Mouse (Mus musculus): ENCODE results near the gene Shisa7.
A peak's percentile ranks its signal among the peaks of the same experiment; 100 is the strongest.
"Not testable (repeated sequence)": the region's sequence is repeated elsewhere in the genome, so short reads cannot be mapped to it uniquely, and the experiment has no call there.

The Shisa7 gene

DNA sequence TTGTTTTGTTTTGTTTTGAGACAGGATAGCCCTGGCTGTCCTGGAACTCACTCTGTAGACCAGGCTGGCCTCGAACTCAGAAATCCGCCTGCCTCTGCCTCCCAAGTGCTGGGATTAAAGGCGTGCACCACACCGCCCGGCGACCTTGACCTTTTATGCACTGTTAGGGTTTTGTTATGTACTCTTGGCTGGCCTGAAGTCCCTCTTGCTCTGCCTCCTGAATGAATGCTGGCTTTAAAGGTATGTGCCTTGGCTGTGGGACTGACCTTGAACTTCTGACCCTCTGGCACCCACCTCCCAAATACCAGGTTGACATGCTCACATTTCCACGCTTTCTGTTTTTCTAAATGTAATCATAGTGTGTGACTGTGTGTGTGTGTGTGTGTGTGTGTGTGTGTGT is 23.6 kb downstream of the Shisa7 start:
- H3K4me3 ChIP-seq (replicated peaks; ENCODE audit: low read length): peak overlapping the region; percentile 2; the same call in 1 of the 2 replicates
- H3K9me3 ChIP-seq (ENCODE audit: low read length); H3K36me3 ChIP-seq (ENCODE audit: insufficient read depth, low read length); H3K27me3 ChIP-seq (ENCODE audit: insufficient read depth, low read length): not testable (repeated sequence)
- TF ChIP-seq NANOG (IDR thresholded peaks at IDR 0.05; ENCODE audit: borderline replicate concordance, low read length): peak; percentile 59; the same call in 1 of the 2 replicates
- TF ChIP-seq POU5F1 (IDR thresholded peaks at IDR 0.05; ENCODE audit: borderline replicate concordance, low read length): peak; percentile 64; the same call in 1 of the 2 replicates
- peaks cover 87% of the 10 kb centered on the region for H3K4me1 ChIP-seq (replicated peaks; ENCODE audit: low read depth, low read length)

DNA sequence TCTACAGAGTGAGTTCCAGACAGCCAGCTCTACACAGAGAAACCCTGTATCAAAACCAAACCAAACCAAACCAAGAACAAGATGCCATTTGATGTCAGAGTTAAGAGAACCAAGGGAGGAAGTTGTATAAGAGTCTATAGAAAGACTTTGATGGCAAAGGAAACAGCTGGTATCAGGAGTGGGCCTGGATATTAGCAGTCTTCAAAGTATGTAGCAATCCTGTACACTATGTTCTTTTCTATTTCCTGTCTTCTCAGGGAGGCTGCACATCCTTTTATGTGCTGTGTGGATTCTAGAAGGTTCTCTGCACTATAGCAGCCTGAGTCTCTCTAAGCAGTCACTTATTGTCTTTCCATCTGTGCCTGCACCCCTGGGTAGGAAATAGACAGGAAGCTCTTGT is 27.9 kb downstream of the Shisa7 start:
- H3K4me3 ChIP-seq (replicated peaks; ENCODE audit: low read length): no peak overlapping the region
- H3K4me1 ChIP-seq (replicated peaks; ENCODE audit: low read depth, low read length): peaks cover 69% of the 10 kb centered on the region
- H3K9me3 ChIP-seq (ENCODE audit: low read length): no peaks in the 10 kb centered on the region
- peaks cover 20% of the 10 kb centered on the region for H3K36me3 ChIP-seq (ENCODE audit: insufficient read depth, low read length)
- no peak for TF ChIP-seq POU5F1 (IDR thresholded peaks at IDR 0.05; ENCODE audit: borderline replicate concordance, low read length)
- TF ChIP-seq CTCF (conservative IDR thresholded peaks at IDR 0.05; ENCODE audit: low read length): no peak
- no peak for TF ChIP-seq NANOG (IDR thresholded peaks at IDR 0.05; ENCODE audit: borderline replicate concordance, low read length)
- no peaks in the 10 kb centered on the region for H3K27me3 ChIP-seq (ENCODE audit: insufficient read depth, low read length)

DNA sequence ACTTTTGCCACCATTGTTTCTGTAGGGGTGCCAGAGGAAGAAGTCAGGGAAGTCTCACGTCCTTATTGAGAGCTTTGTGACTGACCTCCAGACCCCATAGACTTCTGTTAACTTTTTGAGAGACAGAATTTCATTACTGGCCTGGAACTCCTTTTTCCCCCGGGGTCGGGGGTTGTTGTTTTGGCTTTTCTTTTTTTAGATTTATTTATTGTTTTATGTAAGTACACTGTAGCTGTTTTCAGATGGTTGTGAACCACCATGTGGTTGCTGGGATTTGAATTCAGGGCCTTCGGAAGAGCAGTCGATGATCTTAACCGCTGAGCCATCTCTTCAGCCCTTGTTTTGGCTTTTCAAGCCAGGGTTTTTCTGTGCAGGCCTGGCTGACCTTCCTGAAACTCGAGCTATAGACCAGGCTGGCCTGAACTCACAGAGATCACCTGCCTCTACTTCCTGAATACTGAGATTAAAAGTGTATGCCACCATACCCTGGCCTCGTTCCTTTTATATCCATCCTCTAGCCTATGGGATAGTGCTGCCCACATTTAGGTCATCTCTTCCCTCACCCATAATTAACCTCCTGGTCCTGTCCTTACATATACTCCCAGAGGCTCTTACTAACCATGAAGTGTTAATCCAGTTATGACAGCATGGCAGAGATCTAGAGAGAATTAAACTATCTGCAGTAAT is 31.2 kb downstream of the Shisa7 start:
- H3K9me3 ChIP-seq (ENCODE audit: low read length): no peaks in the 10 kb centered on the region
- peaks cover 54% of the 10 kb centered on the region for H3K36me3 ChIP-seq (ENCODE audit: insufficient read depth, low read length)
- TF ChIP-seq CTCF (conservative IDR thresholded peaks at IDR 0.05; ENCODE audit: low read length) (no peak), POU5F1 (IDR thresholded peaks at IDR 0.05; ENCODE audit: borderline replicate concordance, low read length) (no peak), NANOG (IDR thresholded peaks at IDR 0.05; ENCODE audit: borderline replicate concordance, low read length) (no peak)
- peak overlapping the region; percentile 87 for H3K4me3 ChIP-seq (replicated peaks; ENCODE audit: low read length)
- peaks cover 72% of the 10 kb centered on the region for H3K4me1 ChIP-seq (replicated peaks; ENCODE audit: low read depth, low read length)
- H3K27me3 ChIP-seq (ENCODE audit: insufficient read depth, low read length): no peaks in the 10 kb centered on the region

DNA sequence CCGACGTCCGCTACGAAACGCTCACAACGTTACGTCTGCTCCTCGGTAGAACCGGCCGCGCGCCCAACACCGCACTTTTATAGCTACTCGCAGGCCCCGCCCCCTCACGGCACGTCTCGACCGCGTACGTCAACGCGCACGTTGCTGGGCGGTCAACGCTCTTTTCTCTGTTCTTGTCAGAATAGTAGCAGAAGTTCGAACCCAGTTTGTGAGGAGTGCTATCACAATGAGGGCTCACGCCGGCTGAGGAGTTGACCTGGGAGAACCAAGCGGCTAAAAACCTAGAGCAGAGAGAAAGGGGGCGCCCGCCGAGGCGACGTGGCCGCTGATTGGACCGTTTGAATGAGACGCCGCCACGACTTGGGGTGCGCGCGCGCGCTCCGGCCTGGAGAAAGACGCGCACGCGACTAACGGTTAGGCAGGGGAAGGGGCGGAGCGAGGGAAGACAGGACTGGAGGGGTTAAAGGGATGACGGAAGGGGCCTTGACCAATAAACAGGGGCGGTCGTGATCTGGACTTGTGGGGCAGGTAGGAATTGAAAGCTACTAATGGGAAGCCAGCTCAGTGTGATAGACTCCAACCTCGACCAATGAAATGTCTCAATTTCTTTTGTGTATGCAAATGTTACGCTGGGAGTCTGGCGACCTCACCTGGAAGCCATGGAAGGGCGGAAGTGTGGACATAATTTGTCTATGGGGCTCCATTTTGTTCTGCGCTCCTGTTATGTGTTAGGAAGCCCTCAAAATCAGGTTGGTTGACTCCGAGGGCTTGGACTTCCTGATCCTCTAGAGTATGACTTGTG is 32.0 kb downstream of the Shisa7 start, which contains the start of gene Ube2s:
Gene Ube2s (minus strand): TSS at position 288 of the 802 bp plus-strand sequence.
- Histone ChIP-seq H3K27me3 (ENCODE audit: insufficient read depth, low read length) (no peaks in the 10 kb centered on the region), H3K9me3 (ENCODE audit: low read length) (no peaks in the 10 kb centered on the region), H3K4me1 (replicated peaks; ENCODE audit: low read depth, low read length) (peaks cover 68% of the 10 kb centered on the region), H3K4me3 (replicated peaks; ENCODE audit: low read length) (peak within 1 kb of the TSS; percentile 100), H3K36me3 (ENCODE audit: insufficient read depth, low read length) (peaks cover 58% of the 10 kb centered on the region)
- TF ChIP-seq NANOG (IDR thresholded peaks at IDR 0.05; ENCODE audit: borderline replicate concordance, low read length) (no peak), CTCF (conservative IDR thresholded peaks at IDR 0.05; ENCODE audit: low read length) (no peak), POU5F1 (IDR thresholded peaks at IDR 0.05; ENCODE audit: borderline replicate concordance, low read length) (no peak)

- H3K27me3 ChIP-seq (ENCODE audit: insufficient read depth, low read length): no peaks in the 10 kb centered on the region
- peaks cover 69% of the 10 kb centered on the region for H3K4me1 ChIP-seq (replicated peaks; ENCODE audit: low read depth, low read length)
- H3K4me3 ChIP-seq (replicated peaks; ENCODE audit: low read length): peak overlapping the region; percentile 100
- no peaks in the 10 kb centered on the region for H3K9me3 ChIP-seq (ENCODE audit: low read length)
- no peak for TF ChIP-seq NANOG (IDR thresholded peaks at IDR 0.05; ENCODE audit: borderline replicate concordance, low read length)
- no peak for TF ChIP-seq POU5F1 (IDR thresholded peaks at IDR 0.05; ENCODE audit: borderline replicate concordance, low read length)
- no peak for TF ChIP-seq CTCF (conservative IDR thresholded peaks at IDR 0.05; ENCODE audit: low read length)
- peaks cover 64% of the 10 kb centered on the region for H3K36me3 ChIP-seq (ENCODE audit: insufficient read depth, low read length)
Measured at GRCm38 (mm10) chr7:4811842-4812302, 32.6 kb downstream of the Shisa7 start.

DNA sequence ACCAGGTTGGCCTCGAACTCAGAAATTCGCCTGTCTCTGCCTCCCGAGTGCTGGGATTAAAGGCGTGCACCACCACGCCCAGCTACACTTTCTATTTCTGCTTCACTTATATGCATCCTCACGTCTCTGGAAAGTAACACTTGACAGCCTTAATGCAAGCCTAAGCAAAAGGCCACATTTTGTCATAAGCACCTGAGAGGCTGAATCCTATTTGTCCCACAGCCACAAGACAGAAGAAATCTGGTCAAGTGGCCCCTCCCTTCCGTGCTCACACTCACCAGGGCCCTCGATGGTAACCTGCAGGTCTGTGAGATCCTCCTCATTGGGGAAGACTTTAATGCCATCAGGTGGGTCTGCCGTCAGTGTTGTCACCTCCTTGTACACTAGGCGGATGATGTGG is 33.4 kb downstream of the Shisa7 start:
- peak overlapping the region; percentile 100 for H3K4me3 ChIP-seq (replicated peaks; ENCODE audit: low read length)
- H3K27me3 ChIP-seq (ENCODE audit: insufficient read depth, low read length); H3K9me3 ChIP-seq (ENCODE audit: low read length): not testable (repeated sequence)
- peaks cover 72% of the 10 kb centered on the region for H3K36me3 ChIP-seq (ENCODE audit: insufficient read depth, low read length)
- peaks cover 70% of the 10 kb centered on the region for H3K4me1 ChIP-seq (replicated peaks; ENCODE audit: low read depth, low read length)

DNA sequence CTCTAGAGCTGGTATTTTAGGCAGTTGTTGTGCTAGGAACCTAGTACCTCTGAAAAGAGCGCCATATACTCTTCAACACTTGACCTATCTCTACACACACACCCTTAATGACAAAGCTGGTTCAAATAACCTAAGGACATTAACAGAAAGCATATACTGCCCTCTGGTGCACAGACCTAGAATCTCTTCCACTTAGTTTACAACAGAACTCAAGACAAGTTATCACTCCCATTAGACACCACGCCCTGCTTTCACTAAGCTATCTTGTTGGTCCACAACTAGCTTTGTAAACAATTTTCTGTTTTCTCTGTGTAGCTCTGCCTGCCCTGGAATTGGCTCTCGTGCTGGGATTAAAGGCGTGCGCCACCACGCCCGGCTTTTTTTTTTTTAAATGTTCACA is 37.8 kb downstream of the Shisa7 start:
- Histone ChIP-seq H3K4me1 (replicated peaks; ENCODE audit: low read depth, low read length) (peaks cover 58% of the 10 kb centered on the region), H3K36me3 (ENCODE audit: insufficient read depth, low read length) (peaks cover 84% of the 10 kb centered on the region), H3K27me3 (ENCODE audit: insufficient read depth, low read length) (no peaks in the 10 kb centered on the region), H3K4me3 (replicated peaks; ENCODE audit: low read length) (no peak overlapping the region), H3K9me3 (ENCODE audit: low read length) (no peaks in the 10 kb centered on the region)
- TF ChIP-seq POU5F1 (IDR thresholded peaks at IDR 0.05; ENCODE audit: borderline replicate concordance, low read length): no peak
- peak; percentile 63 for TF ChIP-seq CTCF (conservative IDR thresholded peaks at IDR 0.05; ENCODE audit: low read length)
- no peak for TF ChIP-seq NANOG (IDR thresholded peaks at IDR 0.05; ENCODE audit: borderline replicate concordance, low read length)

- Histone ChIP-seq H3K27me3 (ENCODE audit: insufficient read depth, low read length) (no peaks in the 10 kb centered on the region), H3K4me3 (replicated peaks; ENCODE audit: low read length) (no peak overlapping the region), H3K36me3 (ENCODE audit: insufficient read depth, low read length) (peaks cover 62% of the 10 kb centered on the region), H3K4me1 (replicated peaks; ENCODE audit: low read depth, low read length) (peaks cover 26% of the 10 kb centered on the region), H3K9me3 (ENCODE audit: low read length) (no peaks in the 10 kb centered on the region)
- TF ChIP-seq POU5F1 (IDR thresholded peaks at IDR 0.05; ENCODE audit: borderline replicate concordance, low read length) (no peak), CTCF (conservative IDR thresholded peaks at IDR 0.05; ENCODE audit: low read length) (no peak), NANOG (IDR thresholded peaks at IDR 0.05; ENCODE audit: borderline replicate concordance, low read length) (no peak)
Measured at GRCm38 (mm10) chr7:4802247-4802646, 42.2 kb downstream of the Shisa7 start.

Measured in E14TG2a.4 (cell line).